Mouse (Mus musculus) small intestine, adult 2 months (tissue): Measurements from ENCODE around the gene Gpatch2. TPM values are rescaled to one million over a fixed set of nuclear protein-coding genes. Genes with fewer than 3 reads are reported as not detected.
A peak's percentile ranks its signal among the peaks of the same experiment; 100 is the strongest.

Source experiments
- H3K27ac ChIP-seq: fragments of 200-500 bp; 2 replicates; pipeline ENCODE4 v1.5.1; 2012; ENCODE audit warnings: low read depth, low read length, control low read depth, inconsistent platforms; ENCODE audit not compliant: insufficient read depth
- H3K27me3 ChIP-seq: fragments of 200-500 bp; 2 replicates; pipeline ENCODE4 v1.6.1; 2012; ENCODE audit warnings: mild to moderate bottlenecking, moderate library complexity, low read length, inconsistent platforms; ENCODE audit not compliant: control insufficient read depth, insufficient read depth
- H3K36me3 ChIP-seq: fragments of 200-500 bp; 2 replicates; pipeline ENCODE4 v1.6.1; 2012; ENCODE audit warnings: mild to moderate bottlenecking, low read length, control low read depth, inconsistent platforms; ENCODE audit not compliant: control insufficient read depth, insufficient read depth
- H3K4me1 ChIP-seq: fragments of 200-500 bp; 2 replicates; pipeline ENCODE4 v1.6.1; 2012; ENCODE audit warnings: low read length, inconsistent platforms, mixed read lengths; ENCODE audit not compliant: control insufficient read depth, insufficient read depth, insufficient read length
- H3K4me3 ChIP-seq: fragments of 200-500 bp; 2 replicates; pipeline ENCODE4 v1.5.1; 2012; ENCODE audit warnings: low read depth, mild to moderate bottlenecking, control low read depth, inconsistent platforms, low read length, moderate library complexity
- CTCF ChIP-seq: fragments of 200-500 bp; IDR thresholded peaks from 2 replicates; pipeline ENCODE4 v1.5.1; 2012; ENCODE audit warnings: low read depth, mild to moderate bottlenecking, control low read depth, inconsistent platforms, low read length, moderate library complexity, mixed read lengths; ENCODE audit not compliant: insufficient replicate concordance, insufficient read length; ENCODE audit errors: extremely low read depth
- POLR2A ChIP-seq: fragments of 200-500 bp; IDR thresholded peaks from 2 replicates; pipeline ENCODE4 v1.6.1; 2012; ENCODE audit warnings: low read depth, mild to moderate bottlenecking, control low read depth, inconsistent platforms, low read length, moderate library complexity
- WGBS: fragments of 180-500 bp; shearing (Covaris S2); methylation state at CpG from one replicate; pipeline ENCODE4 v1.1.7; 2018; 5-methylcytosine and 5-hydroxymethylcytosine counted together
- polyA plus RNA-seq: library from polyadenylated mRNA; depleted of rRNA; stranded (reverse); fragments of >200 nt; gene quantifications from 2 replicates; pipeline ENCODE4 v1.2.3, GENCODE M21; 2012; rRNA removed

Gpatch2 gene
- polyA plus RNA-seq: 3.1 and 6.7 TPM in 2 replicates

DNA sequence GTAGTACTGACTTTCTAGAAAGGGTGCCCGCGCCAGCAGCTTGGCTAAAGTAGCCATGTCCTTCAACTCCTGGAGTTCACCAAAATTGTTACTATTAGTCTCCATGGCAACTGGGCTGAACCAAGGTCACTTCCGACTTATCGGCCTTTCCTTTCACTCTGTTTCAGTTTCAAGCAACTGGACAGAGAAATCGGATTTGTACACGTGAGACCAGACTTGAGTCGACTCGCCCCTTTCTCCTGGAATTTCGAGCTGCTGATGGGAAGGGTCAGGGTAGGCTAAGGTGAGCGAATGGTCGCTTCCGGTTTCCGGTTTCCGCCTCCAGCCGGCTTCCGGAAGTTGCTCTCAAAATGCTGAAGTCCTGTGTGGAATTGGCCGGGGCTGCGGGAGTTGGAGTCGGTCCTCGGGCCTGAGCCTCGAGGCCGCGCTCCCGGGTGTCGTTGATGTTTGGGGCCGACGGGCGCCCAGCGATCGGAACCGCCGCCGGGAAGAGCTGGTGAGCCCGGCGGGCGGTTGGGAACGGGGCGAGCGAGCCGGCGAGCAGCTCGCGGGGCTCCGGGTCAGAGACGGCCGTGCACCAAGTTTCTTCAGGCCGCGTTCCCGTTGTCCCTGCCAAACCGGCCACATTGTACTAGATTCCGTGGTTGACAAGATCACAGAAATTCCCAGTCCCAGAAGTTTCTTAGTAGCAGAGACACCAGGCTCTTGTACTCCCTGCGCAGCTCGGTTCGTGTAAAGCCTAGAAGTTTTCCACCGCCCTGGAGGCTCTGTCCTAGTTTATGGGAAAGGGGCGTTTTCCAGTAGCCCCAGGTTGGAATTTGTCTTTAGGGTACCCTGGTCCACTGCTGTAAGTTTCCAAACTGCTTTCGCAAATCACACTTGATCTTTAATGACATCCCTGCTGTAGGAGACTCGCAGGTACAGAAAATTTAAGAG lies at the start of gene Gpatch2, which contains the start of gene Spata17:
Gpatch2 (plus strand) TSS at position 328 of the 936 bp plus-strand sequence.
Spata17 (minus strand) TSS at position 285 of the 936 bp plus-strand sequence.
- H3K36me3 ChIP-seq: no peaks in the 10 kb centered on the region
- H3K4me3 ChIP-seq: peak within 1 kb of the TSS; percentile 94
- H3K27me3 ChIP-seq: no peaks in the 10 kb centered on the region
- peak within 1 kb of the TSS; percentile 73 for H3K27ac ChIP-seq
- H3K4me1 ChIP-seq: peaks cover 4% of the 10 kb centered on the region; the same call in 1 of the 2 replicates
- TF ChIP-seq CTCF (no peak), POLR2A (peak; percentile 76)
- under 1% methylated on average over 58 of the region's 58 CpGs for WGBS

DNA sequence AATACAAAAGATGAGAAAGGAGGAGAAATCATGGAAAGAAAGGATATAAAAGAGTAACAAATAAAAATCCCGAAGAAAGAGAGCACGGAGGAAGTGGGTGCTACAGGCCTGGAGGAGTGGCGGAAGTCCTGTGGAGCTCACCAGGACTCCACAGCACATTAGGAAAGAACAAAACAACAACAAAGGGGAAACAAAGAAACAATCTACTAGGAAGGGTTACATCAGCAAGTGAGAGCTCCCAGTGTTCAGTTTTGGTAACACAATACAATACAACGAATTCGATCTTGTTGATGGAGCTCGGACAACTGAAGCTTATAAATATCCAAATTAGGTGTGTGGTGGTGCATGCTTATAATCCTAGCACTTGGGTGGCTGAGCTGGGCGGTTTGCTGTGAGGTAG lies 45.7 kb upstream of the Gpatch2 start:
- 86% methylated on average over 7 of the region's 7 CpGs for WGBS
- Histone ChIP-seq H3K27ac (no peak overlapping the region), H3K27me3 (no peaks in the 10 kb centered on the region), H3K36me3 (no peaks in the 10 kb centered on the region), H3K4me1 (no peaks in the 10 kb centered on the region), H3K4me3 (no peak overlapping the region)
- TF ChIP-seq POLR2A: no peak
- no peak for TF ChIP-seq CTCF

DNA sequence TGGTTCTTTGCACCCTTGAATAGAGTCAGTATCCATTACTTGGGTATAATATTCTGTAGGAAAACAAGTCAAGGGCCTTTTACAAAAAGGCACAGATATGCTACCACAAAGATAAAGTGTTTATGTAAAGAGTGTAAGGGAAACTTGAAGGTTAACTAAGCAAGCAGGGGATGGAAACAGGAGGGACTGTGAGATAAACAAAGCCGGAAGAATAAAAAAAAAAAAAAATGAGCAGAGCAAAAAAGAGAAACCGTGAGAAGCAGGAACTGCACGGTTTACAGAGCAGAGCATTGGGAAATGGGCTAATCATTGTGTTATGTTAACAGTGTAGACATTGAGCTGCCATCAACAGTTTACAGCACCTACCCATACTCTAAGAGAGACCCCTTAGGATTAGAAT lies 44.9 kb upstream of the Gpatch2 start:
- Histone ChIP-seq H3K27me3 (no peaks in the 10 kb centered on the region), H3K36me3 (no peaks in the 10 kb centered on the region), H3K4me3 (no peak overlapping the region), H3K27ac (no peak overlapping the region), H3K4me1 (no peaks in the 10 kb centered on the region)
- 54% methylated on average over 3 of the region's 3 CpGs for WGBS
- TF ChIP-seq CTCF (no peak), POLR2A (no peak)

DNA sequence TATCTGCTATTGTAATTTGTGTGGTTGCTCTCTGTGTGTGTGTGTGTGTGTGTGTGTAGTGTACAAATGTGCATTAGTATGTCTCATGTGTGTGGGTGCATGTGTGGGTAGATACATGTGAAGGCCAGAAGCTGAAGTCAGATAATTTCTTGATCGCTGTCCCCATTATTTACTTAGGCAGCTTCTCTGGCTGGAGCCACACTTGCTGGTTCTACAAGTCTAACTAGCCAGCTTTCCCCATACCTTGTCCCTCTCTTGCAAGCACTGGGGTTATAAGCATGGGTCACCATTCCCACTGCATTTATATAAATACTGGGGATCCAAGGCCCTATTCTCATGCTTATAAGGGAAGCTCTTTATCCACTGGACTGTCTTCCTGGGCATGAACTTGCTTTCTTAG lies 39.3 kb upstream of the Gpatch2 start:
- H3K36me3 ChIP-seq: no peaks in the 10 kb centered on the region
- 71% methylated on average over 1 of the region's 1 CpGs for WGBS
- no peaks in the 10 kb centered on the region for H3K4me1 ChIP-seq
- TF ChIP-seq POLR2A (no peak), CTCF (no peak)
- no peak overlapping the region for H3K4me3 ChIP-seq
- H3K27ac ChIP-seq: no peak overlapping the region
- no peaks in the 10 kb centered on the region for H3K27me3 ChIP-seq

DNA sequence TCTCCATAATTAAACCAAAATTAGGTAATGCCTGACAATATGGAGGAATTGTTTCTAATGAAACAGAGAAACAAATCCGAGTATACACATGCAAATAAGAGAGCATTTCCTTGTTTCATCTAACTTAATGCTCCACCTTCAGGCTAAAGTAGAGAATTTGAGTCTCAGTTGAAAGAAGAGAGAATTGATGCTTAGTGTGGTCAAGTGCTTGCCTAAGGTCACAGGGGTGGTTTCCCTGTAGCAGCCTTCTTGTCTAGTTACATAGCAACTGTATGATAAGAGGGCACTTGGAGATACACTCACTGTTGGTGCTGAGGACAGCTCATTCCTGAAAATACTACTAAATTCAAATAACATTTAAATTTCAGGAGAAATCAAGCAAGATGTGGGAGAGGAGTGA lies 36.8 kb upstream of the Gpatch2 start:
- H3K4me3 ChIP-seq: no peak overlapping the region
- no peak overlapping the region for H3K27ac ChIP-seq
- H3K27me3 ChIP-seq: no peaks in the 10 kb centered on the region
- H3K36me3 ChIP-seq: no peaks in the 10 kb centered on the region
- H3K4me1 ChIP-seq: no peaks in the 10 kb centered on the region
- no peak for TF ChIP-seq POLR2A
- WGBS: 74% methylated on average over 1 of the region's 1 CpGs

DNA sequence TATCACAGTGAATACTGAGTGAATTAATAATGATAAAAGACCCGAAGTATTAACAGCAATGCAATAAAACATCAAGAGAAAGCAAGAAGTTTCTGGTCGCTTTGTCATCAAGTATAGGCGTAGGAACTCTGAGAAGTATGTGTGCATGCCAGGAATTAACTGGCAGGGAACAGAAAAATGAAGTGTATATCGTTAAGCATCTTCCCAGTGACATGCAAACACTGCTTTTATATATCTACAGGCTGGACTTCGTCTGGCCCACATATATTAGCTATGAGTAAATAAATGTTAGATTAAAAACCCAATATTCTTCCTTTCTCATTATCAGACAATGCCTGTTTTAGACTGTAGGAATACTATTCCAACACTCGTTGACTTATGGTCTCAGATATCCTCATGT lies 9.8 kb upstream of the Gpatch2 start:
- Histone ChIP-seq H3K27me3 (no peaks in the 10 kb centered on the region), H3K36me3 (no peaks in the 10 kb centered on the region), H3K4me1 (no peaks in the 10 kb centered on the region), H3K4me3 (no peak overlapping the region), H3K27ac (no peak overlapping the region)
- 60% methylated on average over 6 of the region's 6 CpGs for WGBS
- TF ChIP-seq POLR2A (no peak), CTCF (no peak)

DNA sequence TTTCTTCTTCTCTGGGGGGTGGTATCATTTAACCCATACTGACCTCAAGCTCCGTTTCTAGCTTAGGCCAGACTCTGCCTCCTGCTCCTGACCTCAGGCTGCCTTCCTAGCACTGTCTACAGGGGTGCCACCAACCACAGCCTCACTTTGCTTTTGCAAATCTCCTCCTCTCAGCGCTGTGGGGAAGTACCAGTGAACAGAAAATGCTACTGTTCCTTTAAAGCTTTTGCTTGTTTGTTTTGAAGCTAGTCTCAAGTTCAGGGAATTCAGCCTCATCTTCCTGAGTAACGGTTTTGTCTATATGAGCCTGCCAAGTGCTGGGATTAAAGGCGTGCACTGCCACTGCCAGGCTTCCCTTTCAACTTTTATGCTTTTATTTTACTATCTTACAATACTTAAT lies 5.8 kb upstream of the Gpatch2 start:
- H3K4me1 ChIP-seq: no peaks in the 10 kb centered on the region; the same call in 1 of the 2 replicates
- H3K27ac ChIP-seq: no peak overlapping the region
- H3K4me3 ChIP-seq: no peak overlapping the region
- no peak for TF ChIP-seq POLR2A
- no peak for TF ChIP-seq CTCF
- no peaks in the 10 kb centered on the region for H3K27me3 ChIP-seq
- H3K36me3 ChIP-seq: no peaks in the 10 kb centered on the region
- 61% methylated on average over 4 of the region's 4 CpGs for WGBS
